Mouse (Mus musculus) regulatory T cell (primary cell): ENCODE data around the gene Frmpd2.

Source experiments
- in situ Hi-C: fragments of 300-600 bp; cut with MboI, MseI; formaldehyde crosslinking; loops from one replicate; pipeline ENCODE4 v1.15.1; 2025; ENCODE audit warnings: high pct_unique_total_duplicates

Frmpd2 gene

DNA sequence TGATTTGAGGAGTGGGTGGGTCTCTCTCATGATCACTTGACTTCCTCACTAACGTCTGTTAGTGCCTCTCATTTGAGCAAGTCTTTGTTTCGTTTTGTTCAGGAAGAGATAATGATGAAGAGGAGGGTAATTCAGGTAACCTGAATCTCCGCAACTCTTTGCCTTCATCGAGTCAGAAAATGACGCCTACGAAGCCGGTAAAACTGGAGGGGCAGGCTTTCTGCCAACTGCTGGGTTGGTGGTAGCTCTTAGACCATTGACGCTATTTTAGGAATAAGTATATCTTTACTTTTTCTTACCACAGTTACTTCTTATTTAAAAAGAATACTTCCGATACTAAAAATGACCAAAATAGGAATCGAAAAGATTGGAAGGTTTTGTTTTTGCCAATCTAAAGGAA, 135.9 kb downstream of the Frmpd2 start:
- in situ Hi-C loops: no loop called here
